Mouse (Mus musculus) heart, embryonic 13.5 days (tissue): ENCODE data around the gene Smim20. TPM values are rescaled to one million over a fixed set of nuclear protein-coding genes. Genes with fewer than 3 reads are reported as not detected.
A peak's percentile ranks its signal among the peaks of the same experiment; 100 is the strongest.

Source experiments
- ATAC-seq: fragments of 200-750 bp; cut with Nextera tagmentation; 2 replicates; pipeline ENCODE4 v1.8.0; 2017; ENCODE audit warnings: moderate TSS enrichment; ENCODE audit not compliant: insufficient number of reproducible peaks, low FRiP score, low TSS enrichment; ENCODE audit errors: extremely low read depth
- H3K27ac ChIP-seq: fragments of 300-500 bp; sonication (generic); replicated peaks from 2 replicates; pipeline ENCODE4 v1.5.1; 2015; ENCODE audit warnings: moderate library complexity, mild to moderate bottlenecking, inconsistent platforms
- H3K27me3 ChIP-seq: fragments of 300-500 bp; sonication (generic); replicated peaks from 2 replicates; pipeline ENCODE4 v1.6.1; 2015; ENCODE audit warnings: mild to moderate bottlenecking, inconsistent platforms
- H3K36me3 ChIP-seq: fragments of 300-500 bp; sonication (generic); 2 replicates; pipeline ENCODE4 v1.6.1; 2015; ENCODE audit warnings: mild to moderate bottlenecking, inconsistent platforms
- H3K4me1 ChIP-seq: fragments of 300-500 bp; sonication (generic); 2 replicates; pipeline ENCODE4 v1.6.1; 2015; ENCODE audit warnings: inconsistent platforms
- H3K4me2 ChIP-seq: fragments of 300-500 bp; sonication (generic); 2 replicates; pipeline ENCODE4 v1.6.1; 2015; ENCODE audit warnings: inconsistent platforms, mild to moderate bottlenecking, moderate library complexity
- H3K4me3 ChIP-seq: fragments of 300-500 bp; sonication (generic); 2 replicates; pipeline ENCODE4 v1.5.1; 2015; ENCODE audit warnings: moderate library complexity, mild to moderate bottlenecking, inconsistent platforms
- H3K9ac ChIP-seq: fragments of 300-500 bp; sonication (generic); 2 replicates; pipeline ENCODE4 v1.6.1; 2015; ENCODE audit warnings: inconsistent platforms, mild to moderate bottlenecking, moderate library complexity
- H3K9me3 ChIP-seq: fragments of 300-500 bp; sonication (generic); 2 replicates; pipeline ENCODE4 v1.6.1; 2016; ENCODE audit warnings: inconsistent platforms
- WGBS: fragments of 180-500 bp; shearing (Covaris S2); methylation state at CpG from one replicate; pipeline ENCODE4 v1.1.7; 2015; ENCODE audit warnings: mixed read lengths; 5-methylcytosine and 5-hydroxymethylcytosine counted together
- polyA plus RNA-seq: library from polyadenylated mRNA; unstranded; fragments of >200 nt; fragmentation: Nextera tagmentation; extraction: Ambion mirVana; gene quantifications from 2 replicates; pipeline ENCODE4 v1.2.1, GENCODE M21; 2015

The Smim20 gene
- polyA plus RNA-seq, 1 experiment from 2014 or later, result 149 TPM

GRCm38 (mm10) chr5:53266181-53266580 lies 702 bp upstream of the Smim20 start:
- Histone ChIP-seq H3K27me3 (no peaks in the 10 kb centered on the region), H3K9ac (no peak overlapping the region), H3K27ac (no peak overlapping the region; the same call in 1 of the 2 replicates), H3K9me3 (no peaks in the 10 kb centered on the region), H3K4me3 (peak overlapping the region; percentile 73; the same call in 1 of the 2 replicates), H3K4me2 (no peak overlapping the region), H3K36me3 (peaks cover 8% of the 10 kb centered on the region; the same call in 1 of the 2 replicates), H3K4me1 (peaks cover 39% of the 10 kb centered on the region)
- ATAC-seq, result no peak
- 80% methylated on average over 4 of the region's 4 CpGs for WGBS

- Histone ChIP-seq H3K27me3 (no peaks in the 10 kb centered on the region), H3K4me1 (peaks cover 55% of the 10 kb centered on the region), H3K9ac (peak overlapping the region; percentile 87; the same call in 1 of the 2 replicates), H3K27ac (peak overlapping the region; percentile 83), H3K36me3 (peaks cover 18% of the 10 kb centered on the region), H3K9me3 (no peaks in the 10 kb centered on the region), H3K4me2 (peak overlapping the region; percentile 87), H3K4me3 (peak overlapping the region; percentile 73; the same call in 1 of the 2 replicates)
- 64% methylated on average over 6 of the region's 6 CpGs for WGBS
- no peak for ATAC-seq
Observed at GRCm38 (mm10) chr5:53268095-53268692, 1.3 kb downstream of the Smim20 start.

GRCm38 (mm10) chr5:53269799-53270198 lies 2.9 kb downstream of the Smim20 start:
- Histone ChIP-seq H3K27ac (no peak overlapping the region), H3K36me3 (peaks cover 20% of the 10 kb centered on the region), H3K9me3 (no peaks in the 10 kb centered on the region), H3K9ac (no peak overlapping the region; the same call in 1 of the 2 replicates), H3K4me3 (no peak overlapping the region), H3K27me3 (no peaks in the 10 kb centered on the region), H3K4me2 (0 out of 2 replicates have a peak overlapping the region, but pooled peaks have one; percentile 12), H3K4me1 (peaks cover 70% of the 10 kb centered on the region)
- ATAC-seq, result no peak
- WGBS, result 89% methylated on average over 5 of the region's 5 CpGs

- ATAC-seq, result no peak
- H3K36me3 ChIP-seq, result peaks cover 20% of the 10 kb centered on the region
- 0 out of 2 replicates have a peak overlapping the region, but pooled peaks have one; percentile 0 for H3K4me2 ChIP-seq
- WGBS, result 58% methylated on average over 13 of the region's 13 CpGs
- no peaks in the 10 kb centered on the region for H3K27me3 ChIP-seq
- H3K27ac ChIP-seq, result peak overlapping the region; percentile 55
- H3K9ac ChIP-seq, result peak overlapping the region; percentile 45; the same call in 1 of the 2 replicates
- no peaks in the 10 kb centered on the region for H3K9me3 ChIP-seq
- no peak overlapping the region for H3K4me3 ChIP-seq
- peaks cover 83% of the 10 kb centered on the region for H3K4me1 ChIP-seq
Observed at GRCm38 (mm10) chr5:53270947-53271711, 4.2 kb downstream of the Smim20 start.

- ATAC-seq, result no peak
- Histone ChIP-seq H3K27ac (no peak overlapping the region), H3K4me3 (no peak overlapping the region), H3K4me2 (no peak overlapping the region), H3K36me3 (peaks cover 27% of the 10 kb centered on the region), H3K9me3 (no peaks in the 10 kb centered on the region), H3K27me3 (no peaks in the 10 kb centered on the region), H3K4me1 (peaks cover 88% of the 10 kb centered on the region), H3K9ac (no peak overlapping the region)
- 80% methylated on average over 4 of the region's 4 CpGs for WGBS
Observed at GRCm38 (mm10) chr5:53272626-53273025, 5.7 kb downstream of the Smim20 start.

GRCm38 (mm10) chr5:53273699-53274430 lies 7.0 kb downstream of the Smim20 start:
- H3K4me1 ChIP-seq, result peaks cover 77% of the 10 kb centered on the region

GRCm38 (mm10) chr5:53274811-53275355 lies 8.0 kb downstream of the Smim20 start:
- Histone ChIP-seq H3K36me3 (peaks cover 44% of the 10 kb centered on the region), H3K27ac (peak overlapping the region; percentile 74), H3K9ac (no peak overlapping the region), H3K4me3 (no peak overlapping the region), H3K4me2 (0 out of 2 replicates have a peak overlapping the region, but pooled peaks have one; percentile 50), H3K4me1 (peaks cover 67% of the 10 kb centered on the region), H3K27me3 (no peaks in the 10 kb centered on the region), H3K9me3 (no peaks in the 10 kb centered on the region)
- 46% methylated on average over 5 of the region's 5 CpGs for WGBS
- ATAC-seq, result no peak

More at GRCm38 (mm10) chr5:53273699-53274430, 7.0 kb downstream of the Smim20 start:
- Histone ChIP-seq H3K36me3 (peaks cover 39% of the 10 kb centered on the region), H3K27me3 (no peaks in the 10 kb centered on the region), H3K9me3 (no peaks in the 10 kb centered on the region), H3K4me2 (peak overlapping the region; percentile 50), H3K9ac (no peak overlapping the region), H3K27ac (peak overlapping the region; percentile 74), H3K4me3 (no peak overlapping the region)
- ATAC-seq, result no peak
- WGBS, result 57% methylated on average over 5 of the region's 5 CpGs

- Histone ChIP-seq H3K4me1 (peaks cover 62% of the 10 kb centered on the region), H3K4me2 (no peak overlapping the region), H3K27ac (peak overlapping the region; percentile 24)
Observed at GRCm38 (mm10) chr5:53275376-53275775, 8.5 kb downstream of the Smim20 start.

GRCm38 (mm10) chr5:53276470-53277022 lies 9.7 kb downstream of the Smim20 start:
- ATAC-seq, result no peak
- Histone ChIP-seq H3K9me3 (no peaks in the 10 kb centered on the region), H3K4me3 (no peak overlapping the region), H3K4me1 (peaks cover 60% of the 10 kb centered on the region), H3K36me3 (peaks cover 42% of the 10 kb centered on the region), H3K9ac (no peak overlapping the region), H3K27ac (no peak overlapping the region), H3K4me2 (no peak overlapping the region), H3K27me3 (no peaks in the 10 kb centered on the region)
- WGBS, result 60% methylated on average over 5 of the region's 5 CpGs

More at GRCm38 (mm10) chr5:53275376-53275775, 8.5 kb downstream of the Smim20 start:
- ATAC-seq, result no peak
- no peak overlapping the region for H3K4me3 ChIP-seq
- no peaks in the 10 kb centered on the region for H3K27me3 ChIP-seq
- WGBS, result 34% methylated on average over 3 of the region's 3 CpGs
- no peaks in the 10 kb centered on the region for H3K9me3 ChIP-seq
- H3K9ac ChIP-seq, result no peak overlapping the region
- H3K36me3 ChIP-seq, result peaks cover 39% of the 10 kb centered on the region

- Histone ChIP-seq H3K4me1 (peaks cover 51% of the 10 kb centered on the region), H3K27ac (no peak overlapping the region), H3K36me3 (peaks cover 36% of the 10 kb centered on the region), H3K9ac (no peak overlapping the region), H3K4me3 (no peak overlapping the region), H3K4me2 (no peak overlapping the region), H3K9me3 (no peaks in the 10 kb centered on the region), H3K27me3 (no peaks in the 10 kb centered on the region)
- WGBS, result 48% methylated on average over 4 of the region's 4 CpGs
- ATAC-seq, result no peak
Observed at GRCm38 (mm10) chr5:53277716-53278263, 10.9 kb downstream of the Smim20 start.
